Mouse (Mus musculus) ES-E14 (cell line): ENCODE measurements around the gene Fam3a. TPM values are rescaled to one million over a fixed set of nuclear protein-coding genes. Genes with fewer than 3 reads are reported as not detected.
A peak's percentile ranks its signal among the peaks of the same experiment; 100 is the strongest.

Experiments
- DNase-seq: peaks from one replicate; pipeline ENCODE4 v3.0.0-alpha.2; 2013; ENCODE audit warnings: low read depth, low spot score
- H3K27ac ChIP-seq: 2 replicates; pipeline ENCODE4 v1.5.1; 2012; ENCODE audit warnings: low read depth, mild to moderate bottlenecking, low read length, moderate library complexity, mixed read lengths; ENCODE audit not compliant: poor library complexity, insufficient read depth, severe bottlenecking
- H3K36me3 ChIP-seq: 2 replicates; pipeline ENCODE4 v1.6.1; 2012; ENCODE audit warnings: mild to moderate bottlenecking, low read length, moderate library complexity, mixed read lengths; ENCODE audit not compliant: control insufficient read depth, poor library complexity, insufficient read depth, severe bottlenecking
- H3K4me1 ChIP-seq, 2 experiments: fragments of 150-350 bp in 1 of 2; sonication (generic) in 1 of 2; 2 replicates each; pipeline ENCODE4 v1.6.1; 2012; ENCODE audit warnings: low read length in 2 of 2, mild to moderate bottlenecking in 1 of 2, mixed read lengths in 1 of 2; ENCODE audit not compliant: control insufficient read depth in 2 of 2, insufficient read depth in 2 of 2, poor library complexity in 1 of 2
- H3K4me3 ChIP-seq, 2 experiments: fragments of 150-350 bp in 1 of 2; sonication (generic) in 1 of 2; 2 replicates each; pipeline ENCODE4 v1.5.1; 2012; ENCODE audit warnings: low read length in 2 of 2, low read depth in 1 of 2, mild to moderate bottlenecking in 1 of 2, mixed read lengths in 1 of 2; ENCODE audit not compliant: insufficient read depth in 1 of 2, poor library complexity in 1 of 2, severe bottlenecking in 1 of 2
- H3K9ac ChIP-seq: 2 replicates; pipeline ENCODE4 v1.6.1; 2012; ENCODE audit warnings: low read depth, mild to moderate bottlenecking, low read length, mixed read lengths; ENCODE audit not compliant: poor library complexity, insufficient read depth, severe bottlenecking
- H3K9me3 ChIP-seq: fragments of 150-350 bp; sonication (generic); 2 replicates; pipeline ENCODE4 v1.6.1; 2012; ENCODE audit warnings: low read depth, mild to moderate bottlenecking, low read length; ENCODE audit not compliant: control insufficient read depth, insufficient read depth
- CHD2 ChIP-seq: IDR thresholded peaks from 2 replicates; pipeline ENCODE4 v1.6.1; 2014; ENCODE audit warnings: mild to moderate bottlenecking, low read depth, low read length, inconsistent platforms
- HCFC1 ChIP-seq: IDR thresholded peaks from 2 replicates; pipeline ENCODE4 v1.6.1; 2012; ENCODE audit warnings: low read length, inconsistent platforms, borderline replicate concordance; ENCODE audit not compliant: insufficient read depth
- MAFK ChIP-seq: IDR thresholded peaks from 2 replicates; pipeline ENCODE4 v1.6.1; 2014; ENCODE audit warnings: mild to moderate bottlenecking, low read depth, low read length, inconsistent platforms; ENCODE audit not compliant: insufficient read depth
- ZC3H11A ChIP-seq: IDR thresholded peaks from 2 replicates; pipeline ENCODE4 v1.6.1; 2012; ENCODE audit warnings: low read depth, mild to moderate bottlenecking, inconsistent platforms, low read length, borderline replicate concordance
- ZNF384 ChIP-seq: IDR thresholded peaks from 2 replicates; pipeline ENCODE4 v1.6.1; 2012; ENCODE audit warnings: low read depth, low read length, inconsistent platforms
- in situ Hi-C, 2 experiments: fragments of 600-800 bp; cut with MboI; formaldehyde crosslinking; loops; one replicate each; pipeline ENCODE4 v1.15.1; 2025; ENCODE audit warnings: low sequenced_read_pairs in 2 of 2, inconsistent platforms in 1 of 2; ENCODE audit not compliant: unreplicated experiment in 2 of 2
- total RNA-seq: library from RNA; depleted of rRNA; stranded (reverse); fragments of 300-350 nt; gene quantifications from 2 replicates; pipeline ENCODE4 v1.2.3, GENCODE M21; 2012; rRNA removed

Fam3a gene
- total RNA-seq, 1 experiment, result 8.9 TPM

- in situ Hi-C loops, result no loop called here
- Histone ChIP-seq H3K36me3 (no peaks in the 10 kb centered on the region), H3K4me1 (no peaks in the 10 kb centered on the region), H3K4me3 (peak overlapping the region; percentile 82 to 85), H3K9me3 (no peaks in the 10 kb centered on the region), H3K27ac (peak overlapping the region; percentile 5; the same call in 1 of the 2 replicates), H3K9ac (peak overlapping the region; percentile 74)
- DNase-seq, result no peak
- no peak for TF ChIP-seq HCFC1
- no peak for TF ChIP-seq CHD2
- no peak for TF ChIP-seq MAFK
- no peak for TF ChIP-seq ZC3H11A
- TF ChIP-seq ZNF384, result no peak
Measured at GRCm38 (mm10) chrX:74352645-74353466, 40.2 kb downstream of the Fam3a start.

Other genes starting within 250 kb of the Fam3a start
- gene Tex28, start 225.4 kb downstream of the Fam3a start, total RNA-seq, result not detected in 2 replicates
- 0.42 and 0.89 TPM in 2 replicates for gene Tktl1, start 216.0 kb downstream of the Fam3a start, total RNA-seq
- 687 and 844 TPM in 2 replicates for gene Flna, start 143.5 kb downstream of the Fam3a start, total RNA-seq
- gene Emd, start 138.6 kb downstream of the Fam3a start, total RNA-seq, result 44.3 and 59.0 TPM in 2 replicates
- 2,135 and 2,379 TPM in 2 replicates for gene Rpl10, start 122.5 kb downstream of the Fam3a start, total RNA-seq
- gene Taz, start 111.4 kb downstream of the Fam3a start, total RNA-seq, result 32.8 and 49.3 TPM in 2 replicates
- gene Dnase1l1, start 110.9 kb downstream of the Fam3a start, total RNA-seq, result 3.9 and 5.3 TPM in 2 replicates
- gene Atp6ap1, start 96.2 kb downstream of the Fam3a start, total RNA-seq, result 102 and 129 TPM in 2 replicates
- gene Gdi1, start 88.3 kb downstream of the Fam3a start, total RNA-seq, result 53.1 and 75.7 TPM in 2 replicates
- gene Fam50a, start 80.2 kb downstream of the Fam3a start, total RNA-seq, result 27.7 and 33.6 TPM in 2 replicates
- 17.8 and 30.5 TPM in 2 replicates for gene Plxna3, start 64.2 kb downstream of the Fam3a start, total RNA-seq
- gene Lage3, start 39.7 kb downstream of the Fam3a start, total RNA-seq, result 64.6 and 71.1 TPM in 2 replicates
- gene Ubl4a, start 20.1 kb downstream of the Fam3a start, total RNA-seq, result 15.3 and 17.5 TPM in 2 replicates
- 8.4 and 11.4 TPM in 2 replicates for gene Slc10a3, start 19.9 kb downstream of the Fam3a start, total RNA-seq
- 15.4 and 25.3 TPM in 2 replicates for gene Ikbkg, start within 50 bp of the Fam3a start, total RNA-seq
- gene G6pdx, start 35.9 kb upstream of the Fam3a start, total RNA-seq, result 30.1 and 30.3 TPM in 2 replicates
- 1.3 and 4.7 TPM in 2 replicates for gene Gm6880, start 88.1 kb upstream of the Fam3a start, total RNA-seq
- not detected in 2 replicates for gene Olfr1326-ps1, start 181.6 kb upstream of the Fam3a start, total RNA-seq
- gene Olfr1325, start 199.4 kb upstream of the Fam3a start, total RNA-seq, result not detected in 2 replicates